Mouse (Mus musculus): ENCODE results near the gene Coro2a. TPM values are rescaled to one million over a fixed set of nuclear protein-coding genes. Genes with fewer than 3 reads are reported as not detected.

Coro2a gene
- polyA plus RNA-seq, 2 experiments: 2.2 to 3.2 TPM

DNA sequence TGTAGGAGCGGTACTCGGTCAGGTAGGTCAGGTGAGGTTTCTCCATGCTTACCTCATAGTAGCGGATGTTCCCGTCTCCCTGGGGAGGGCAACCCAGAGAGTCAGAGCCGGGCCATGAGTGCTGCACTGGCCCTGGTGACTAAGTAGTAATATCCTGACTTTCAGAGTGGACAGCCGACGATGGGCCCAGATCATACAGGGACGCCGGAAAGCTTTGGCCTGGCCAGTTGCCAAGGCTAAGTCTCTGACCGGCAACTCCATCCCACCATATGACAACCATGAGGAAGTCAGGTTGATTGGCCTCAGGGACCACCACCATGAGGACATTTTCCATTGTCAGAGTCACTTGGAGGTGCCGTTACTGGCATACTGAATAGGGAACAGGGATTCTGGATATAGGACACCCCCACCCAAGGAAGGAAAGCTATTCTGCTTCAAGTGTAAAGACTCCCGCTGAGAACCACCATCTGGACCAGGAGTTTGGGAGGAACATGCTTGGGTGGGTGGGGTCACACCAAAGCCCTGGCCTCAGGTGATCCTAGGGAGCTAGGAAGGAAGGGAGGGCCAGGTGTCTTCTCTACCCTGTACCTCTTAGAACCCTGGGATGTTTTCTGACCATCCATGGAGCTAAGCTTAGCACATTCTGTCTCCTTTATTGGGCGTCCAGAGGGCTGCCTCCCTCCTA lies 58.5 kb downstream of the Coro2a start:
- Histone ChIP-seq H3K4me1 (ENCODE audit: control insufficient read depth, insufficient read depth, low read length) (no peaks in the 10 kb centered on the region), H3K4me2 (replicated peaks; ENCODE audit: low read depth, low read length, severe bottlenecking) (no peak overlapping the region), H3K4me3 (replicated peaks; ENCODE audit: low read length) (no peak overlapping the region), H3K36me3 (ENCODE audit: control insufficient read depth, insufficient read depth, low read length) (no peaks in the 10 kb centered on the region), H3K27ac (replicated peaks; ENCODE audit: low read depth, low read length) (no peak overlapping the region), H3K27me3 (ENCODE audit: control insufficient read depth, insufficient read depth, low read length) (no peaks in the 10 kb centered on the region), H3K9ac (ENCODE audit: low read depth, low read length, severe bottlenecking) (no peak overlapping the region), H3K9me3 (ENCODE audit: control insufficient read depth, low read length) (no peaks in the 10 kb centered on the region)
- no peak for DNase-seq (ENCODE audit: low spot score)
- WGBS: 91% methylated on average over 13 of the region's 13 CpGs
- TF ChIP-seq POLR2A (IDR thresholded peaks at IDR 0.05; ENCODE audit: borderline replicate concordance, extremely low read depth, insufficient read depth, insufficient read length): no peak
- no peak for ATAC-seq (ENCODE audit: low FRiP score, low read depth)

DNA sequence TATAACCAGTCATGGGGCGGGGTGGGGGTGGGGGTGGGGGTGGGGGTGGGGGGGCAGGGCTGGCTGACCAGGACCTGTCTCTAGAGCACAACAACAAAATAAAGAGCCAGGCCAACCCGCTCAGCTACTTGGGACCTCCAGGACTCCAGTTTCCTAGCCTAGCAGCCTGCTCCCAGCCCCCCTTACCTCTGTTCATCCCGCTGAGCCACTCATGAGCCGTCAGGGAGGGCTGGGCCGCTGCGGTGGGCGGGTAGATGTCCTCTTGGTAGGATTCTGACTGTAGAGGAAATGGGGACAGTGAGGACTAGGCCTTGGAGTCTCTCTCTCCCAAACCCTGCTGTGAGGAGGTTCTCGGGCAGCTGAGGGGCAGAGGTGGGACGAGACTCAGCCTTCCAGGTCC lies 60.3 kb downstream of the Coro2a start:
- TF ChIP-seq POLR2A (IDR thresholded peaks at IDR 0.05; ENCODE audit: borderline replicate concordance, extremely low read depth, insufficient read depth, insufficient read length): no peak
- no peak for ATAC-seq (ENCODE audit: low FRiP score, low read depth)
- no peak for DNase-seq (ENCODE audit: low spot score)
- peaks cover 3% of the 10 kb centered on the region for H3K27me3 ChIP-seq (ENCODE audit: control insufficient read depth, insufficient read depth, low read length)
- 36% methylated on average over 7 of the region's 9 CpGs for WGBS
- H3K9me3 ChIP-seq (ENCODE audit: control insufficient read depth, low read length): no peaks in the 10 kb centered on the region
- H3K27ac ChIP-seq (replicated peaks; ENCODE audit: low read depth, low read length): no peak overlapping the region
- H3K4me3 ChIP-seq (replicated peaks; ENCODE audit: low read length): no peak overlapping the region
- H3K36me3 ChIP-seq (ENCODE audit: control insufficient read depth, insufficient read depth, low read length): no peaks in the 10 kb centered on the region
- no peaks in the 10 kb centered on the region for H3K4me1 ChIP-seq (ENCODE audit: control insufficient read depth, insufficient read depth, low read length)
- H3K4me2 ChIP-seq (replicated peaks; ENCODE audit: low read depth, low read length, severe bottlenecking): no peak overlapping the region
- H3K9ac ChIP-seq (ENCODE audit: low read depth, low read length, severe bottlenecking): no peak overlapping the region

DNA sequence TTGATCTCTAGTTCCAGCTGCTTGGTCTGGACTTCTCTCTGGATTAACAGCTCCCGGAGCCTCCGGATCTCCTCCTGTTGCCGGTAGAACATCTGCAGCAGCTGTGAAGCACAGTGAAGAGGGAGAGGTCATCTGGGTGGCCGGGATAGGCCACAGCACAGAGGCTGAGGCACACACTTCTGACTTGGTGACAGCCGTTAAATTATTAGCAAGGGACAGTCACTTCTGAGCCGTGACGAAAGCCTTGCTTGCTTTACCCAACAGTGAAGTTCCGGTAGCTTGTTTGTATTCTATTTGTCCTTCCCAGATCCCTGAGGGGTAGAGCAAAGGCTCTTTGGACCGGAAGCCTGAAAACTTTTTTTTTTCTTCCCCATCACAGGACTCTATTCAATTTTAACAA lies 62.8 kb downstream of the Coro2a start:
- 49% methylated on average over 9 of the region's 9 CpGs for WGBS
- no peak overlapping the region for H3K4me2 ChIP-seq (replicated peaks; ENCODE audit: low read depth, low read length, severe bottlenecking)
- peaks cover 8% of the 10 kb centered on the region; the same call in 1 of the 2 replicates for H3K4me1 ChIP-seq (ENCODE audit: control insufficient read depth, insufficient read depth, low read length)
- DNase-seq (ENCODE audit: low spot score) (no peak), ATAC-seq (ENCODE audit: low FRiP score, low read depth) (no peak)
- no peaks in the 10 kb centered on the region for H3K36me3 ChIP-seq (ENCODE audit: control insufficient read depth, insufficient read depth, low read length)
- H3K27ac ChIP-seq (replicated peaks; ENCODE audit: low read depth, low read length): no peak overlapping the region
- H3K9ac ChIP-seq (ENCODE audit: low read depth, low read length, severe bottlenecking): no peak overlapping the region
- H3K4me3 ChIP-seq (replicated peaks; ENCODE audit: low read length): no peak overlapping the region
- H3K27me3 ChIP-seq (ENCODE audit: control insufficient read depth, insufficient read depth, low read length): peaks cover 26% of the 10 kb centered on the region
- TF ChIP-seq POLR2A (IDR thresholded peaks at IDR 0.05; ENCODE audit: borderline replicate concordance, extremely low read depth, insufficient read depth, insufficient read length): no peak
- H3K9me3 ChIP-seq (ENCODE audit: control insufficient read depth, low read length): no peaks in the 10 kb centered on the region

DNA sequence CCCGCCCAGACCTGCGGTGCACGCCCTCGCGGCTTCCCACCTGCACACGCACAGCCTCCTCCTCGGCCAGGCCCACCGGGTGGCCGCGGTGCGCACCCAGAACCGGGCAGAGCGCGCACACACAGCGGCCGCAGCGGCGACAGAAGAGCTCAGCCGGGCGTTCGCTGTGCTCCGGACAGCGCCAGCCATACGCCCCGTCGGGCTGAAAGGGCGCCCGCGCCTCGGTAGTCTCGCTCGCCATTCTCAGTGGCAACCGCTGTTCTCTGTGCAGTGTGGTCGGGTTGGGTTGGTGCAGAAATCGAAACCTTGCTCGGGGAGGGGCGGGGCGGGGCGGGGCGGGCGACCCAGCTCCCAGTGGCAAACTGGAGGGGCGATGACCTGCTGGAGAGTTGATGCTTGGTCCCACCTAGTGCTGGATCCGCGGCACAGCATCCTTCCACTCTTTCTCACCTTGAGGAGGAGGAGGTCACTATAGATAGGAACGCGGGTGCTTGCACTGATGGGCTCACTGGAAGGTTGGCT lies 66.1 kb downstream of the Coro2a start, which contains the start of gene Trim14:
Gene Trim14, minus strand, starts transcription at position 302 of the 522 bp plus-strand sequence.
- H3K4me3 ChIP-seq (replicated peaks; ENCODE audit: low read length): peak within 1 kb of the TSS; percentile 49
- TF ChIP-seq POLR2A (IDR thresholded peaks at IDR 0.05; ENCODE audit: borderline replicate concordance, extremely low read depth, insufficient read depth, insufficient read length): no peak
- H3K4me1 ChIP-seq (ENCODE audit: control insufficient read depth, insufficient read depth, low read length): peaks cover 8% of the 10 kb centered on the region; the same call in 1 of the 2 replicates
- H3K27ac ChIP-seq (replicated peaks; ENCODE audit: low read depth, low read length): no peak within 1 kb of the TSS
- H3K4me2 ChIP-seq (replicated peaks; ENCODE audit: low read depth, low read length, severe bottlenecking): peak within 1 kb of the TSS; percentile 72
- H3K9ac ChIP-seq (ENCODE audit: low read depth, low read length, severe bottlenecking): peak within 1 kb of the TSS; percentile 52
- WGBS: 1% methylated on average over 46 of the region's 46 CpGs
- H3K27me3 ChIP-seq (ENCODE audit: control insufficient read depth, insufficient read depth, low read length): peaks cover 40% of the 10 kb centered on the region
- DNase-seq (ENCODE audit: low spot score): no peak
- ATAC-seq (ENCODE audit: low FRiP score, low read depth): peak; percentile 30; the same call in 1 of the 2 replicates
- no peaks in the 10 kb centered on the region for H3K36me3 ChIP-seq (ENCODE audit: control insufficient read depth, insufficient read depth, low read length)
- no peaks in the 10 kb centered on the region for H3K9me3 ChIP-seq (ENCODE audit: control insufficient read depth, low read length)

DNA sequence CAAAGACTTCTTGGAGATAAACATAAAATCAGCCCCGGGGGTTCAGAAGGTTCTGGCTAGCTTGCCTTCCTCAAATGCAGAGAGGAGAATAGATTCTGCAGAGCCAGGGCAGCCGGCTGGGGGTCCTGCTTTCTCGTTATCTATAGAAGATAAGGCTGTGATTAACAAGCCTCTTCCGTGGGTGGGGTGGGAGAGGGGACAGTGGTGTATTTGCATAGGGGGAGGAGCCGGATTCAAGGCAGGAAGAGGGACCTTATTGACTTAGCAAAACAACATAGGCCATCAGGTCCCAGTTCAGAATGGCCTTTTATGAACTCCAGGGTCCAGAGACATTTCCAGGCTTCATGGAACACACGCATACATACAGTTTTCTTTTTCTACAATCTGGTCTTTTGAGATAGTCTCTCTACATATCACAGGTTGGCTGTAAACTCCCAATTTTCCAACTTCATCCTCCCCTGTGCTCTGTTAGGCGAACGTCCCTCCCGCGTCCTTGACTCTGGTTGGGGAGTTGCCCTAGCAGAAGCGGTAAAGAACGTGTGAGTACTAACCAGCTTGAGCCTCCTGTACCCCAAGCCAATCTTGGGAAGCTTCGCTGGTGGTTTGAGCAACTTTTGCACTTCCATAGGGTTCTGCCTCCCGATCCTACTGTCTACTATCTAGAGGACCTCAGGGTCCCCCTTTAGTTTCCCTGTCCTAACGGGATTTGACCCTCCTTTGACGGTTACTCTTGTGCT lies 66.7 kb downstream of the Coro2a start:
- H3K36me3 ChIP-seq (ENCODE audit: control insufficient read depth, insufficient read depth, low read length): no peaks in the 10 kb centered on the region
- H3K9me3 ChIP-seq (ENCODE audit: control insufficient read depth, low read length): no peaks in the 10 kb centered on the region
- peaks cover 40% of the 10 kb centered on the region for H3K27me3 ChIP-seq (ENCODE audit: control insufficient read depth, insufficient read depth, low read length)
- WGBS: 8% methylated on average over 16 of the region's 16 CpGs
- H3K4me3 ChIP-seq (replicated peaks; ENCODE audit: low read length): peak overlapping the region; percentile 49
- ATAC-seq (ENCODE audit: low FRiP score, low read depth) (no peak), DNase-seq (ENCODE audit: low spot score) (no peak)
- peak overlapping the region; percentile 72 for H3K4me2 ChIP-seq (replicated peaks; ENCODE audit: low read depth, low read length, severe bottlenecking)
- peak overlapping the region; percentile 52 for H3K9ac ChIP-seq (ENCODE audit: low read depth, low read length, severe bottlenecking)
- no peak for TF ChIP-seq POLR2A (IDR thresholded peaks at IDR 0.05; ENCODE audit: borderline replicate concordance, extremely low read depth, insufficient read depth, insufficient read length)
- H3K4me1 ChIP-seq (ENCODE audit: control insufficient read depth, insufficient read depth, low read length): peaks cover 8% of the 10 kb centered on the region; the same call in 1 of the 2 replicates
- H3K27ac ChIP-seq (replicated peaks; ENCODE audit: low read depth, low read length): no peak overlapping the region

Measured in limb, embryonic 14.5 days (tissue).